Mouse (Mus musculus) limb, embryonic 13.5 days (tissue): ENCODE data around the gene Cntn4. TPM values are rescaled to one million over a fixed set of nuclear protein-coding genes. Genes with fewer than 3 reads are reported as not detected.

ENCODE experiments used
- ATAC-seq: fragments of 200-750 bp; cut with Nextera tagmentation; 2 replicates; pipeline ENCODE4 v1.8.0; 2017; ENCODE audit warnings: low read depth, moderate number of reproducible peaks, moderate TSS enrichment; ENCODE audit not compliant: low FRiP score
- H3K27ac ChIP-seq: fragments of 300-500 bp; sonication (generic); 2 replicates; pipeline ENCODE4 v1.5.1; 2015; ENCODE audit warnings: inconsistent platforms, mild to moderate bottlenecking, moderate library complexity
- H3K27me3 ChIP-seq: fragments of 300-500 bp; sonication (generic); 2 replicates; pipeline ENCODE4 v1.6.1; 2015; ENCODE audit warnings: mild to moderate bottlenecking, inconsistent platforms
- H3K36me3 ChIP-seq: fragments of 300-500 bp; sonication (generic); 2 replicates; pipeline ENCODE4 v1.6.1; 2015; ENCODE audit warnings: inconsistent platforms, mild to moderate bottlenecking, moderate library complexity
- H3K4me1 ChIP-seq: fragments of 300-500 bp; sonication (generic); 2 replicates; pipeline ENCODE4 v1.6.1; 2015; ENCODE audit warnings: inconsistent platforms
- H3K4me2 ChIP-seq: fragments of 300-500 bp; sonication (generic); replicated peaks from 2 replicates; pipeline ENCODE4 v1.6.1; 2015; ENCODE audit warnings: inconsistent platforms, mild to moderate bottlenecking, moderate library complexity
- H3K4me3 ChIP-seq: fragments of 300-500 bp; sonication (generic); 2 replicates; pipeline ENCODE4 v1.5.1; 2015; ENCODE audit warnings: moderate library complexity, mild to moderate bottlenecking, inconsistent platforms
- H3K9ac ChIP-seq: fragments of 300-500 bp; sonication (generic); 2 replicates; pipeline ENCODE4 v1.6.1; 2015; ENCODE audit warnings: mild to moderate bottlenecking, inconsistent platforms
- H3K9me3 ChIP-seq: fragments of 300-500 bp; sonication (generic); 2 replicates; pipeline ENCODE4 v1.6.1; 2016; ENCODE audit warnings: inconsistent platforms
- WGBS: fragments of 180-500 bp; shearing (Covaris S2); methylation state at CpG from one replicate; pipeline ENCODE4 v1.1.7; 2015; 5-methylcytosine and 5-hydroxymethylcytosine counted together
- polyA plus RNA-seq: library from polyadenylated mRNA; unstranded; fragments of >200 nt; fragmentation: Nextera tagmentation; extraction: Ambion mirVana; gene quantifications from 2 replicates; pipeline ENCODE4 v1.2.1, GENCODE M21; 2015

Cntn4 gene
- polyA plus RNA-seq, 1 experiment from 2014 or later = 1.8 TPM

DNA sequence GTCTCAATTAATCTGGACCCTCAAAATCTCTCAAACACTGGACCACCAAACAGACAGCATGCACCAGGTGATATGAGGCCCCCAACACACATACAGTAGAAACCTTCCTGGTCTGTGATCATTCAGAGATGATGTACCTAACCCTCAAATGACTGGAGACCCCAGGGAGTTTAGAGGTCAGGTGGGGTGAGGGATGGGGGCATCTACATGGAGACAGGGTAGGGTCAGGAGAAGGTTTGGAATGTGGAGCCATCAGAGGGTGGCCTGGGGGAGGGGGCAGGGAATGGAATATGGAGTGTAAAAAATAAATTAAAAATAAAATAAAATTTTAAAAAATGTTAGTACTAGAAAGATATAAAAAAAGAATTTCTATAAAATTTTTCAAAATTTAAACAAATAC, 157.6 kb downstream of the Cntn4 start:
- Histone ChIP-seq H3K36me3 (no peaks in the 10 kb centered on the region), H3K4me3 (no peak overlapping the region), H3K9me3 (no peaks in the 10 kb centered on the region), H3K4me1 (no peaks in the 10 kb centered on the region), H3K4me2 (no peak overlapping the region), H3K9ac (no peak overlapping the region), H3K27me3 (no peaks in the 10 kb centered on the region), H3K27ac (no peak overlapping the region)
- ATAC-seq = no peak

DNA sequence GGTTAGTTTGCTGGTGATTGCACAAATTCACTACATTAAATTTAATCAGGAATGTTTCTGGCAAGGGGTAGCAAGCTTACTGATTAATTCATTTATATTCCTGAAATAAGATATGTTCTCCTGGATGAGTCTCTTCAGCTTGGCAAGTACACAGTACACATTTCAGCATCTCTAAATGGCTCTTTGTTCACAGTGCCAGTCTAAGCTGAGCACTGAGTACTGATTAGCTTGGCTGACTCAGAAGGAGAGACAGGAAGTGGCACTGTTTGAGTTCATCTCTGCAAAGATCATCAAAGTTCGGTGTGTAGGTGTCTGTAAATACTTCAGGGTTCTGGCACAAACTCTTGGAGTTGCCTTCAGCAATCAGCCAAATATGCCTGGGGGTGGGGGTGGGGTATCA, 169.8 kb downstream of the Cntn4 start:
- no peaks in the 10 kb centered on the region for H3K36me3 ChIP-seq
- ATAC-seq = no peak
- 58% methylated on average over 1 of the region's 1 CpGs for WGBS
- no peak overlapping the region for H3K4me3 ChIP-seq
- H3K4me2 ChIP-seq = no peak overlapping the region
- H3K4me1 ChIP-seq = no peaks in the 10 kb centered on the region
- H3K9ac ChIP-seq = no peak overlapping the region
- no peaks in the 10 kb centered on the region for H3K27me3 ChIP-seq
- no peak overlapping the region for H3K27ac ChIP-seq
- H3K9me3 ChIP-seq = no peaks in the 10 kb centered on the region

DNA sequence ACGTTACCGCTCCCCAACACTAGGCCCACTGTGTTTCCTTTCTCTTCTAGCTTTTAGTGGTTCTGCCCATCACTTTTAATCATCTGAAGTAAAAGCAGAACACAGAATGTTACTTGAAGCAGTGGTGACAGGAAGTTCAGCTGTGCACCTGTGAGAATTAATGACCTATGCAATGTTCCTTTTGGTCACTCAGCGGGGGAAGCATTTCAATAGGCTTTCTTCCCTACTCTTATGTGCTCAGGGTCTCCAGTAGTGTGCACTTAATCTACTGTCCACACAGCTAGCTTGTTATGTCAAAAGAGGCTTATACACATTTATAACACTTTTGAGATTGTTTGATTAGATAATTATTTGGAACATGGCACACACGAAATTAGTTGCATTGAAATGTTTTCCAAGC, 215.4 kb downstream of the Cntn4 start:
- ATAC-seq = no peak

DNA sequence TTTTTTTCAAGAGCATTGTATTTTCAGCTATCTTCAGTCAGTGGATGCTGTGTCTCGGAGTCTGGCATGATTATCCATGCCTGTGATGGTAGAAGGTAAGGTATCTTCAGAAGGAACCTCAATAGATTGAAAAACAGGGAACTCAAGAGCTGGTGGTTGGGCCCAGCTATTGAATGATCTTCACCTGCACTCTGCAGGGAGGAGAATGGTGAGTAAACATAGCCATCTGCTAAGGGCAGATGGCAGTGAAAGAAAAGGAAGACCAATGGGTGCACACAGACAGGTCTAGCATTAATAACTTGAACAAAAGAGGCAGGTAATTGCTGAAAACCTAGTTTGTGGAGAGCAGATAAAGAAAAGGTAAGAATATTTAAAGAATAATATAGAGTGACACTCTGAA, 261.0 kb downstream of the Cntn4 start:
- Histone ChIP-seq H3K9ac (no peak overlapping the region), H3K9me3 (no peaks in the 10 kb centered on the region), H3K4me2 (no peak overlapping the region), H3K4me3 (no peak overlapping the region), H3K4me1 (no peaks in the 10 kb centered on the region), H3K27me3 (no peaks in the 10 kb centered on the region), H3K27ac (no peak overlapping the region), H3K36me3 (no peaks in the 10 kb centered on the region)
- 74% methylated on average over 1 of the region's 1 CpGs for WGBS
- no peak for ATAC-seq

More for the DNA sequence above, 215.4 kb downstream of the Cntn4 start:
- no peak overlapping the region for H3K27ac ChIP-seq
- H3K9me3 ChIP-seq = no peaks in the 10 kb centered on the region
- H3K9ac ChIP-seq = no peak overlapping the region
- 42% methylated on average over 4 of the region's 4 CpGs for WGBS
- H3K27me3 ChIP-seq = no peaks in the 10 kb centered on the region
- H3K36me3 ChIP-seq = no peaks in the 10 kb centered on the region
- no peak overlapping the region for H3K4me3 ChIP-seq
- H3K4me1 ChIP-seq = no peaks in the 10 kb centered on the region
- H3K4me2 ChIP-seq = no peak overlapping the region

DNA sequence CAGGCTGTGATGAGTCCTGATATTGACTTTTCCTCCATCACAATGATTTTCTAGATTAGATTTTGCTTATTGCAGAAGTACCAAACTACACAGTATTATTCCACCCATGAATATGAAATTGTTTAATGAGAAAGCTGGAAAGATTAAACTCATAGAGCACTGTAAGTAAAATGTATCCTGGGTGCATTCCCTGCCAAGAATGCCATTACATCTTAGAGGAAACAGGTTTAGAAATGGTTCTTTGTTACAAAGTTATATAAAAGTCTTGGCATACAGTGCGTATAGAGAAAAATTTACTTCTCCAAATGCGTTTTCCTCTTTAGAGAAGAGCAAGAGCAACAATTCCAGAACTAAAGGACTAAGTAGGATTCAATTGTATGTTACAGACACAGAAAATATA, 261.8 kb downstream of the Cntn4 start:
- Histone ChIP-seq H3K4me3 (no peak overlapping the region), H3K36me3 (no peaks in the 10 kb centered on the region), H3K4me2 (no peak overlapping the region), H3K27me3 (no peaks in the 10 kb centered on the region), H3K27ac (no peak overlapping the region), H3K4me1 (no peaks in the 10 kb centered on the region), H3K9me3 (no peaks in the 10 kb centered on the region), H3K9ac (no peak overlapping the region)
- WGBS = 83% methylated on average over 2 of the region's 2 CpGs
- no peak for ATAC-seq

DNA sequence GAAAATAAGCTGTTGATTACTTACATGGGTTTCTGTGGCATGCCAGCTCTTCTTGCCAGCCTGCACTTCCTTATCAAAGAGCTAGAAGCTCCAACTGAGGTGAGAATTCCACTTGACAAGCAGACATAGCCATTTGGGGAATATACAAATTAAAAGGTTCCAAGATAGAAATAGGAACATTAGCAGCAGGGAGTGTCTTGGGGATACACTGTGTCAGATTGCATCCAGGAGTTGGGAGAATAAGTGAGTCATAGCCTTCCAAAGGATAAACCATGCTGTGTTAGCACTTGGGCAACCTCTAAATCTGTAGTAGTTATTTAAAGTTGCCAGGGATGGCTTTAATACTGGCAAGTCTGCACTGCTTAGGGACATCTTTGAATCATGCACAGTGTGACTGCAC, 263.1 kb downstream of the Cntn4 start:
- Histone ChIP-seq H3K27me3 (no peaks in the 10 kb centered on the region), H3K4me1 (no peaks in the 10 kb centered on the region), H3K4me2 (no peak overlapping the region)

DNA sequence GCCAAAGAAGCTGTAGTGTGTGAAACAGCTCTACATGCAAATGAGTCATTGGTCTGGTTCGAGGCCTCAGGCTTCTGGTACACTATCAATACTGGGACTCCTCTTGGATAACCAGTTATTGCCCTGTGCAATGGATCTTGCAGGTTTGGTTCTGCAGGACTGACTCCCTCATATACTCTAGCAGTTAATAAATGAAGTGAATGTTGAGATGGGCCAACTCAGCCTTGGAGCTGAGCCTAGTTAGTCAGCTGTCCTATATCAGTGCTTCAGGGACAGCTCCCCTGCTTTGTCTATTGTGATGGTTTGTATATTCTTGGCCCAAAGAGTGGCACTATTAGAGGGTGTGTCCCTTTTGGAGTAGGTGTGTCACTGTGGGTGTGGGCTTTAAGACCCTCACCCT, 314.0 kb downstream of the Cntn4 start:
- Histone ChIP-seq H3K27ac (no peak overlapping the region), H3K27me3 (no peaks in the 10 kb centered on the region), H3K4me3 (no peak overlapping the region), H3K9ac (no peak overlapping the region), H3K4me1 (no peaks in the 10 kb centered on the region), H3K36me3 (no peaks in the 10 kb centered on the region), H3K4me2 (no peak overlapping the region), H3K9me3 (no peaks in the 10 kb centered on the region)
- no peak for ATAC-seq
- 74% methylated on average over 1 of the region's 1 CpGs for WGBS

More for the DNA sequence above, 263.1 kb downstream of the Cntn4 start:
- Histone ChIP-seq H3K4me3 (no peak overlapping the region), H3K9me3 (no peaks in the 10 kb centered on the region), H3K9ac (no peak overlapping the region), H3K27ac (no peak overlapping the region), H3K36me3 (no peaks in the 10 kb centered on the region)
- ATAC-seq = no peak

DNA sequence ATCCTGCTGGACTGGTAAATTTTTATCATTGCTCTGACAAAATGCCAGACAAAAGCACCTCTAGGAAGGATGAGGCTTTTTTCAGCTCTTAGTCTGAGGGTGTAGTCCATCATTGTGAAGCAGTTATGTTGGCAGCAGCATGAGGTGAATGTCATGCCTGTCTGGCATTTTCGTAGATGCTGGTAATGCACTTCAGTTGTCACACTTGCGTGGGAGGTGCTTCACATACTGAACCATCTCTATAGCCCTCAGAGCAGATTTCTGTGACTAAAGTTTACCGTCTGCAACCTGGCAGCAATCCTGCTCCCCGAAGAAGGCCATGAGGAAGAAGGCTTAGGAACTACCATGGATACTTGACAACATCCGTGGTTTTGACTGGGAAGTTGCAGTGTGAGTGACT, 335.6 kb downstream of the Cntn4 start:
- H3K9ac ChIP-seq = no peak overlapping the region
- no peak for ATAC-seq
- 82% methylated on average over 5 of the region's 5 CpGs for WGBS
- no peaks in the 10 kb centered on the region for H3K27me3 ChIP-seq
- H3K4me2 ChIP-seq = no peak overlapping the region
- H3K4me1 ChIP-seq = no peaks in the 10 kb centered on the region
- H3K36me3 ChIP-seq = no peaks in the 10 kb centered on the region
- no peaks in the 10 kb centered on the region for H3K9me3 ChIP-seq
- no peak overlapping the region for H3K4me3 ChIP-seq
- H3K27ac ChIP-seq = no peak overlapping the region

DNA sequence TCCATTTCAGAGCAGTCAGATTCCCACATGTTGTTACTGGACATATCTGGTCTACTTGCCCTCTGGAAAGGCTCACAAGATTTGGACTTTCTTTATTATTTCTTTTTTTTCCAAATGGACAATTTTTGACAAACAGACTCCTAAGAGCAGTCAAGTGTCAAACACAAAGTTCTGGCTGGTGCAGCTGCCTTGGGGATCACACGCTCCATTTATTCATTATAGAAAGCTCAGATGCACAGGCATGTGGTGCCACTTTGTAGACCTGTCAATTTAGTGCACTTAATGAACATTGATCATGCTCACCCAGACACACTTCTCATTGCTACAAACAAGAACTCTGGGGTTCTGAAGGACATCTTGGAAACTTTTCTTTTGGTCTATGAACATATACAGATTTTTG, 337.7 kb downstream of the Cntn4 start:
- Histone ChIP-seq H3K4me3 (no peak overlapping the region), H3K9ac (no peak overlapping the region), H3K27me3 (no peaks in the 10 kb centered on the region), H3K36me3 (no peaks in the 10 kb centered on the region), H3K9me3 (no peaks in the 10 kb centered on the region), H3K27ac (no peak overlapping the region), H3K4me1 (no peaks in the 10 kb centered on the region), H3K4me2 (no peak overlapping the region)
- WGBS = 90% methylated on average over 1 of the region's 1 CpGs
- ATAC-seq = no peak

DNA sequence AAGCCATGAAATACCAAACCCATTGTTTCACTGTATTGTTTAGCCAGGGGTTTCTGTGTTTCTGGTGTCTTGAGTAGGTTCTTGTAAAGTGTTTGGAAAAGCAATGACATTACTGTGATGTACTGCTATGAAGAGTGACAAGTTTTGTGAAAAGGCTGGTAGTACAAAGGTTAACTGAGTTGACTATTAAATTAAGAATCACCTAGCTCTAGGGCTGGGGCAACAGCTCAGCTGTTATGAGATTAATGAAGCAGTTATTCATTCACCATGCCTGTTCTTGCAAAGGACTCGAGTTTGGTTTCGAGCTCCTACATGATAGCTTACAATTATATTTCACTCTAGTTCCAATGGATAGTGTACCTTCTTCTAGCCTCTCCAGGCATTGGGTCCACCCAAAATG, 371.4 kb downstream of the Cntn4 start:
- H3K4me3 ChIP-seq = no peak overlapping the region
- no peaks in the 10 kb centered on the region for H3K27me3 ChIP-seq
- H3K9ac ChIP-seq = no peak overlapping the region
- H3K4me2 ChIP-seq = no peak overlapping the region
- 71% methylated on average over 2 of the region's 2 CpGs for WGBS
- no peaks in the 10 kb centered on the region for H3K9me3 ChIP-seq
- H3K4me1 ChIP-seq = no peaks in the 10 kb centered on the region
- ATAC-seq = no peak
- H3K27ac ChIP-seq = no peak overlapping the region
- no peaks in the 10 kb centered on the region for H3K36me3 ChIP-seq

DNA sequence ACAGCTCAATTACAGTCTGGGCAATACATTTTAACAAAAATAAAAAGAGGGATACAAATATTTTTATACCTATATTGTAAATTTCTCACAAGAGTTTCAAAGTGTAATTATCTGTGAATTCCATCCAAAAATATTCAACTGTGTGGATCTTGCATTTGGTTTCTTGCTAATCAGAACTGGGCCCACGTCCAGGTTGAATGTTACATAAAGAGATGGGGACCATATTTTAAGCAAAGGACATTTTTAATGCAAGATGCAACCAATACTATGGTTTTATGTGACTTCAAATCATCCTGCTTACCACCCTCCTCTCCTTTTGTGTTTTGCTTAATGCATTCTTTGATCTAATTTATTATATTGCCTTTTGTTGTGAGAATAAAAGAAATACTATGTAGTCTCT, 378.7 kb downstream of the Cntn4 start:
- 80% methylated on average over 1 of the region's 1 CpGs for WGBS
- no peak overlapping the region for H3K4me3 ChIP-seq
- H3K27ac ChIP-seq = no peak overlapping the region
- no peaks in the 10 kb centered on the region for H3K27me3 ChIP-seq
- ATAC-seq = no peak
- no peak overlapping the region for H3K9ac ChIP-seq
- no peaks in the 10 kb centered on the region for H3K9me3 ChIP-seq
- H3K36me3 ChIP-seq = no peaks in the 10 kb centered on the region
- no peaks in the 10 kb centered on the region for H3K4me1 ChIP-seq
- no peak overlapping the region for H3K4me2 ChIP-seq

DNA sequence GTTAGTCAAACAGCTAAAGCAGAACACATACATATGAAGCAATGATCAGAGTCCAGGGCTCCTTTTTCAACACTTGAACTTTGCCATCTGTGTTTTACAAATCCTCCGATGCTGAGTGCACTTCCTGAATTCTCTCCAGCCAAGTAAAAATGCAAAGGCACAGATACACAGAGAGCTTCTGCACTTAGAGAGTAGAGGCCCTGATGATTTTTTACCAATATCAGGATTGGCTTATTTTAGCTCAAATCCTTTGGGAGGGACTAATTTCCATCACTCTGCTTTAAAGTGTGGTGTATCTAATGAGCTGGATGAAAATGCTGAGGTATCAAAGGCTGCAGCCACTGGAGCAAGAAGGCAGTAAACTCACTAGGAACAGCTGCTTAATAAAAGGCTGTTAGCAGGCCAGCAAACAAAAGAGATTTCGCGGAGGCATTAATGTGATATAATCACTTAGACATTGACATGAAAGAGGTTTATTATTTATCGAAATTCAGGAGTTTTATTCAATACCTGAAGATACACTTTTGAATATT, 400.7 kb downstream of the Cntn4 start:
- 52% methylated on average over 4 of the region's 4 CpGs for WGBS

DNA sequence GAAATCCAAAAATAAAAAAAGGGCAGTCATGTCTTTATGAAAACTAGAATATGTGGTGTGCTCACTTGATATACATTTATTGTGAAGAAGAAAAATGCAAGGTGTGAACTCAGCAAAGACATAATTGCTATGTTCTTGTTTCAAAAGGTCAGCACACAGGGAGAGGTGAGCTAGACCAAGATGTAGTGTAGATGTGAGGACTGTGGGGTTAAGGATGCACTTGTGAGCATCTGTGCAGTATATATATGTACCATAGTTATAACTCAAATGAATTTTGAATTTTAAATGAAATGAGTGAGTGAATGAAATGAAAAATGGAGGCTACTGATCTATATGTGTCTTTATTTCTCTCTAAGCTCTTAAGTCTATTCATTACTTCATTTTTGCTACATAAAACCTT, 401.2 kb downstream of the Cntn4 start:
- Histone ChIP-seq H3K9me3 (no peaks in the 10 kb centered on the region), H3K4me2 (no peak overlapping the region), H3K27me3 (no peaks in the 10 kb centered on the region), H3K36me3 (no peaks in the 10 kb centered on the region), H3K27ac (no peak overlapping the region), H3K9ac (no peak overlapping the region), H3K4me1 (no peaks in the 10 kb centered on the region), H3K4me3 (no peak overlapping the region)
- no peak for ATAC-seq

More for the DNA sequence above, 400.7 kb downstream of the Cntn4 start:
- Histone ChIP-seq H3K4me3 (no peak overlapping the region), H3K9me3 (no peaks in the 10 kb centered on the region), H3K36me3 (no peaks in the 10 kb centered on the region), H3K4me2 (no peak overlapping the region), H3K9ac (no peak overlapping the region), H3K27ac (no peak overlapping the region), H3K27me3 (no peaks in the 10 kb centered on the region), H3K4me1 (no peaks in the 10 kb centered on the region)
- ATAC-seq = no peak
